Mouse (Mus musculus) thymus, postnatal 0 days (tissue): ENCODE data around the gene Slc1a6. TPM values are rescaled to one million over a fixed set of nuclear protein-coding genes. Genes with fewer than 3 reads are reported as not detected.
"Not testable (repeated sequence)": the region's sequence is repeated elsewhere in the genome, so short reads cannot be mapped to it uniquely, and the experiment has no call there.

Source experiments
- DNase-seq: peaks from one replicate; pipeline ENCODE4 v3.0.0-alpha.2; 2015; ENCODE audit warnings: low spot score
- polyA plus RNA-seq: library from polyadenylated mRNA; unstranded; fragments of >200 nt; fragmentation: Nextera tagmentation; extraction: Ambion mirVana; gene quantifications from 2 replicates; pipeline ENCODE4 v1.2.1, GENCODE M21; 2015

The Slc1a6 gene
- polyA plus RNA-seq = 0.09 and 0.14 TPM in 2 replicates

DNA sequence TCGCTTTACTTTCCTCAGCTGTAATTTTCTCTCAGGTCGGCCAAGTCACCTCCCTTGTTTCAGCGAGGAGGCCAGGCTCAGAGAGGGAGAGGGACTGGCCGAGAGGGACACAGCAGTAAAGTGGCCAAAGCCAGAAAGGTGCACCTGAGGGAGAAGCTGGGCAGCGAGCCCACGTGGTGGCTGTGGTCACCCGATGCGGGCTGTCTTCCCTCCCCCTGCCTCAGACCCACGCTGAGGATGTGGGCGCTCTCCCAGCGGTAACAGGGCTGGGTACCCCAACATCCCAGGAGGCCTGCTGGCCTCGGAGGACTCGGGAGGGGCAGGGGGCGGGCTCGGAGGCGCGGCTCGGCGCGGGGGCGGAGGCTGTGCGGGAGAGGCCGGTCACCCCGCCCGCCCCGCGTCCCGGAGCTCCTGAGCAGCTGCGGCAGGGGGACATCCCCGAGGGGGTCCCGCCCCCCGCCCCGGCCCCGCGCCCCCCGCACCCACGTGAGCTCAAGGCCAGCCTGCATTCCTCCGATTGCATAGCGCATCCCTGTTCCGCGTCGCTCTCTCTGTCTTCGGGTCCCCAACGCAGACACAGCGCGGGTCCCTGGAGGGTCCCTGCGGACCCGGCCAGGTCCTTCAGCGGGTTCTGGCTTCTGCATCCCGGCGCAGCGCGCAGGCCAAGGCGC lies at the start of gene Slc1a6:
Gene Slc1a6 (plus strand): TSS at position 516 of the 671 bp plus-strand sequence.
- DNase-seq = no peak

DNA sequence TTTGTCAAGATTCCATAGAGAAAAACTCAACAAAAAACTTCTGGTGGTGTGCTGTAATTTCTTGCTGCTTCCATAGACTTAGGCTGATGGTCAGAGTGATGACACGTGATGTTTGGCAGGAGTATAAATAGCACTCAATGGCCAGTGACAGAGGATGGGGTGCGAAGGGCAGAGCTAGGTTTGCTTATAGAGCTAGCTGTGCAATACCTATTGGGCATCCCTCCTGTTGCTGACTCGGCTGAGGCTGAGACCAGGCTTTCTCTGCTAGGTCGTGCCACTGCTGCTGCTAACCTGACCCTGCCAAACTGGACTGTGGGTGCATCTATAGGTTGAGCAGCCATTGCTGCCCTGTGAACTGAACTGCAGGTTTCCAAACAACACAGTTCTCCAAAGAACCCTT lies 40.5 kb upstream of the Slc1a6 start:
- no peak for DNase-seq

DNA sequence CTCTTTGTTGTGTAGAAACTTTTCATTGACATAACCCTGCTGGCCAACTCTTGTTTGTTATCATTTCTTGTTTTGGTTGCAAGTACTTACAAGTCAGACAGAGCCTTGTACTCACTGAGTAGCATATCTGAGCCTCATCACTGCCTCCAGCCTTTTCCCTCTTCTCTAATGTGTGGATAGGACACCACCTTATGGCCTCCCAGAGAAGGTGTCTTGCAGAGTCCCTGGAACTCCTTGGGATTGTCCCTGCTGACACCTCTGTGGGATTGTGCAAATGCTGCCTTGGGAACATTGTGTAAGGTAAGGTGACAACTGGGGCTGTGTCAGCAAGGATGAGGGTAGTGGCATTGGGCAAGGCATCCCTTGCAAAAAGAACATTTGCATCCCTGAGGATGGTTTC lies 36.6 kb upstream of the Slc1a6 start:
- DNase-seq = no peak

DNA sequence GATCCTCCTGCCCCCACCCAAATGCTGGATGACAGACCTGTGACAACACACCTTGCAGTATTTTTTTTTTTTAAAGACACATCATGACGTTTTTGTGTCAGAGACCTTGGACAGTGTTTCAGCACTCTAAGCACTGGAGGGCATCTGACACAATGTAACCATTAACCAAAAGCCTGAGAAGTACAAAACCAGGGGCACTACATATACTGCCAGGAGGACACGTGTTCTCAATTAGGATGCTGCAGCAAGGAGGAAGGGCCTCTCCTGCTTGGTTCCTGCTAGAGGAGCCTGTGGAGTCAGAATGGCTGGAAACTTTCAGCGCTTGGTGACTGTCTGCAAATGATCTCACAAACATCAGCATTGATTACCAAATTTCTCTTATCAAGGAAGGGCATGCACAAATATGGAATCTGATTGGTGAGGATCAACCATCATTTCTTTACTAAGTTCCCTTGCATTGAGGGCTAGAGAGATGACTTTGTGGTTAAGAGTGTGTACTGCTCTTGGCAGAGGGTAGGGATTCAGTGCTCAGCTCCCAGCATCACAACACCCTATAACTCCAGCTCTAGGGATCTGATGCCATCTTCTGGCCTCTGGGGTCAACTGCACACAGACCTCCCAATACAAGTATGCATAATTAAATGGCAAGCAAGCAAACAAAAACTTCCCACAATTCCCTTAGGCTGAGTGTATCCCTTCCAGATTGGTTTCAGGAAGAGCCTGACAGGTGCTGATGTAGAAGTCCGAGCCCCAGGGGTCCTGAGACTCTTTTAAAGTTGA lies 34.7 kb upstream of the Slc1a6 start:
- DNase-seq = no peak

DNA sequence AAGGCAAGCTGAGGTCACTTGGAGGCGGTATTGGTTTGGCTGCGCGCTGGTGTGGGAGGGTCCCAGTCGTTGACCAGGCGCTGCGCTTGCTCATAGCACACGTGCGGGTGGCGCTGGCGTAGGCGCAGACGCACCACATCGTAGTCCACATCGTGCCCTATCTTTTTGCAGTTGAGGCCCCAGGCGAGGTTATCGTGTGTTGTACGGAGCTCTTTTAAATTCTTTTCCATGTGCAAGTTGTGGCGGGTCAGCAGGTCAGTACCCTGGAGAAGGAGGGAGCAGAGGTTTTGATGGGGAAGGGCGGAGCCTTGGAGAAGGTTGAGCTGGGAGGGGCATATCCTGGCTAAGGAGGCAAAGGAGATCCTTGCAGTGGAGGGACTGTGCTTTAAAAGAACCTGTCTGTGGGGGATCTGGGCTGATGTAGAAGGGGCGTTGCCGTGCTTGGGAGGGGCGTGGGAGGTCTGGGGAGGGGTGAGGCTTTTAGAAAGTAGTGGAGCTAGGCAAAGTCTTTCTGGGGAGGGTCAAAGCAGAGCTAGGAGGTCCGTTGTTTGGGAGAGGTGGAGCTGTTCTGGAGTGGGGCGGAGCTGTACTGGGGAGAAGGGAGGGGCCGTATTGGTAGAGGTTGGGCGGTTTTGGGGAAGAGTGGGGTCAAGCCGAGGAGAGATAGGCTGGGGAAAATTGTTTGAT lies 33.1 kb upstream of the Slc1a6 start:
- DNase-seq = no peak

DNA sequence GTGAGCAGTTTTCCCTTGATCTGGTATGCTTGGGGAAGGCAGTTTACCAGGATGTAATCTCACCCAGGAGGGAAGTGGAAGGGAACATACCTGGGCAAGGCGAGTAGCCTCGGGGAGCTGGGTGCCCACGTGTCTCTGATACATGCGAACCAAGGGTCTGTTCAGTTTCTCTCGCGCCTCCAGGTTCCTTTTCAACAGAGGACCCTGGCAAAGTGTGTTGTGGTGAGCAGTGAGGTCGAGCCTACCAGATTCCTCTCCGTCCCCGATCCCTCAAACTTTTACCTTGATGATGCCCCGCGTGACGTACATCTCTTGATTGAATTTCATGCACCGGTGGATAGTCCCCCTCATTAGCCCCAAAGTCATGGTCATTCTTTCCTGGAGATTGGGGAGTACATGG lies 32.1 kb upstream of the Slc1a6 start:
- DNase-seq = no peak

DNA sequence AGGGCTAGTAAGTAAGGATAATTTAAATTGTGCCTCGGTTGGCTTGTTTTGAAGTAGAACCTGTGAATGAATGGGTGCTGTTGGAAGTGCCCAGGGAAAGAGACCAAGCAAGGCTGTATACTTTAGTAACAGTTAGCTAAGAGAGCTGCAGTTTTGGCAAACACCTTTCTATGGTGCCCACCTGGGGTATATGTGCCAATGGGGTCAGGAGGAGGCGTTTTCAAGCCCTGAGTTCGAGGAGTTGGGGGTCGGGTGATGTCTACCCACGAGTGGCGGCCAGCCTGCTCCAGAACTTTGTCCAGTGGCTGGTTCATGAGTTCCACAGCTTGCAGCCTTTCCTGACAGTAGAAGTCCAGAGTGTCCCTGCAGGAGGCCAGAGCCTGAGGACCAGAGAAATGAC lies 31.4 kb upstream of the Slc1a6 start:
- DNase-seq = no peak

DNA sequence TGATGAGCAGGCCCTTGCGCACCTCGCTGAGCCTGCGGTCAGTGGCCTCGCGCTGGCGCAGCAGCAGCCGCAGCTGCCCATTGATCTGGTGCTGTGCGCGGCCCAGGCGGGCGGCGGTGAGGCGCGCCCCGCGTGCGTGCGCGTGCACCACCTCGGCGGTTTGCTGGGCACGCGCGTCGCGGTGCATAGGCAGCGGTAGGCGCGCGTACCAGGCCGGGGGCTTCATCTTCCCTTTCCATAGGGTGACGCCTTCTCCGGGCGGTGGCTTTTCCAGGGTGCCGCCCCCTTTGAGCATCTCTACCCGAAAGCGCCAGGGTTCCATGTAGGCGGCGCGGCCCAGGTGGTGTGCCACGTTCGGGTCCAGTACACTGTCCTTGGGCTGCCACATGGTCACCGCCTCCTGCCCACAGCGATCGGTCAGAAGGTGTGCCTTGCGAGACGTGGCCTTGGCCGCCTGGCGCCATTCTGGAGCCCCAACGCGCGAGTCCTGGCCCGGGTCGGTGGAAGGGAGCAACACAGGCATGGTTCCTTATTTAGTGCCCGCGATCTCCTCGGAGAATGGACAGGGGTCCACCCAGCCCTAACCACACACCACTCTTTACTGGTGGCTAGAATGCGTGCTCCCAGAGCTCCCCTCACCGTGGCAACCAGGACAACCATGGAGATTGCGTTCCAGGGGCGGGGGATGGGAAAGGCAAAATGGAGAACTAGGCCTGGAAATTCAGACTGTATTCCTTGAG lies 27.7 kb upstream of the Slc1a6 start, which contains the start of gene Ccdc105:
Gene Ccdc105 (minus strand): TSS at position 614 of the 740 bp plus-strand sequence.
- no peak for DNase-seq

DNA sequence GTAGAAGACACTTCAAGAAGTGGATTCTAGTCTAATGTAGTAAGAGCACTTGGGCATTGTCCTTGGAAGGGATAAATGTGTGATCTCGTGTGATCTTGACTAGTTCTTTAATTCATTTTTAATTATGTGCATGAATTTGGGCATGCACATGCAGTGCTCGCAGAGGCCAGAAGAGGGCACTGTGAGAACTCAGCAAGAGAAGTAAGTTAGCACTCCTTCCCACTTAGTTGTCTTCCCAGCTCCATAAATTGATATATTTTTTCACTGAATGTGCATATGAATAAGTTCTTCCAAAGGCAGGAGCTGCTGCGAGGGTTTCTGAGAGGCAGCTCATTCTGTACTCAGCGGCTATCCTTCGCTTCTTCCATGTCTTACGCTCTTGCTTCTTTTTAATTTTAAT lies 24.3 kb upstream of the Slc1a6 start:
- peak; percentile 34 for DNase-seq

DNA sequence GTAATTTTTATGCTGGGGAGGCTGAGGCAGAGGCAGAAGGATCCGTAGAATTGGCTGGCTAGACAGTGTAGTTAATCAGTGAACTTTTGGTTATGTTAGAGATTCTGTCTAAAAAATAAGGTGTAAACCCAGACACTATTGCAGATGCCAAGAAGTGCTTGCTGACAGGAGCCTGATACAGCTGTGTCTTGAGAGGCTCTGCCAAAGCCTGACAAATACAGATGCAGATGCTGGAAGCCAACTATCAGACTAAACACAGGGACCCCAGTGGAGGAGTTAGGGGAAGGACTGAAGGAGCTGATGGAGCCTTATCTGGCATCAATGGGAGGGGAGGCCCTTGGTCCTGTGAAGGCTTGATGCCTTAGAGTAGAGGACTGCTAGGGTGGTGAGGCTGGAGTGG lies 14.7 kb upstream of the Slc1a6 start:
- no peak for DNase-seq

DNA sequence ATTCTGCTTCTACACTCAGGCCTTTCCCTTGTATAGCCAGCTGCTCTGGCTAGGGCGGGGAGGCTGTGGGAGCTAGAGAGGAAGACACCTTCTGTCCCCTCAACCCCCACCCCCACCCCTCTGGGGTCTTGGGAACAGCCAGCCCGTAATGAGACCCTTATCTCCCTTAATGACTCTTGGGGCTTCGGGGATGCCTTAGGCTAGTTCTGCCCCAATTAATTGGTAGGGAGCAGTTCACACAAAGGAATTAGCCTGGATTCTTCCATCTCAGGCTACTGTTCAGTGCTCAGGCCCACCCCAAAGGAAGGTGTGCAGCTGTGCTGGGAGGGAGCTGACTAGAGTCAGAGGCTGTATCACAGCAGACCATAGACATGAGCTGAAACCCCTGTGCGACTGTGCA lies 4.5 kb upstream of the Slc1a6 start:
- DNase-seq = no peak

DNA sequence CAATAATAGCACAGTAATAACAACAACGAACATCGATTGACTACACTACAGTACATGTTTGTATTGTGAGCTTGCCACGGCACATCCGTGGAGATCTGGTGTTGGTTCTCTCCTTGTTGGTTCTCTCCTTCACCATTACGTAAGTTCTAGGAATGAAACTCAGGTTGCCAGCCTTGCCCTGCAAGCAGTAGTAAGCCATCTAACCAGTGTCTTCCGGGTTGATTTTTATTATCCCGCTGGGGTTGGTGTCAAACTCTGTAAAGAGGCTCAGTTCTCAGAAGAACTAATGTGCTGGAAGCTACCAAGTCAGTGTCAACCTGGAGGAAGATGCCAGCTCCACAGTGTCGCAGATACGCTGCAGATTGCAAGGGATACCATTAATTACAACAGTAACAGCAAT lies 769 bp upstream of the Slc1a6 start:
- no peak for DNase-seq

DNA sequence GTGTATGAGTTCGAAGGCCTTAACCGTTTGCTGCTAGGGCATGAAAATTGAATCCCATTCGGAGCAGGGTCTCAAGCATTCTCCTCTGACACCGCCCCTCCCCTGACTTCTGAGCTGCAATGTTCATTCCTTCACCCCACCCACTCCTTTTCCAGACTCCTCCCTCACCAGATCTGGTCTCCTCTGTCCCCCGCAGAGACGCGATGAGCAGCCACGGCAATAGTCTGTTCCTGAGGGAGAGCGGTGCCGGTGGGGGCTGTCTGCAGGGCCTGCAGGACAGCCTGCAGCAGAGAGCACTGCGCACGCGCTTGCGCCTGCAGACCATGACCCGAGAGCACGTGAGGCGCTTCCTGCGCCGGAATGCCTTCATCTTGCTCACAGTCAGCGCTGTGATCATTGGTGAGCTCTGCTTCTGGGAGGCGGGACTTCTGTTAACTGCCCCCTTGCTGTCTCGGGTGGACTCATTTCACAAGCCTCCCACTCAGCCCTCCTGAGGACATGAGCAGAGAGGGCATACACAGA lies 7.3 kb downstream of the Slc1a6 start:
- peak; percentile 1 for DNase-seq

DNA sequence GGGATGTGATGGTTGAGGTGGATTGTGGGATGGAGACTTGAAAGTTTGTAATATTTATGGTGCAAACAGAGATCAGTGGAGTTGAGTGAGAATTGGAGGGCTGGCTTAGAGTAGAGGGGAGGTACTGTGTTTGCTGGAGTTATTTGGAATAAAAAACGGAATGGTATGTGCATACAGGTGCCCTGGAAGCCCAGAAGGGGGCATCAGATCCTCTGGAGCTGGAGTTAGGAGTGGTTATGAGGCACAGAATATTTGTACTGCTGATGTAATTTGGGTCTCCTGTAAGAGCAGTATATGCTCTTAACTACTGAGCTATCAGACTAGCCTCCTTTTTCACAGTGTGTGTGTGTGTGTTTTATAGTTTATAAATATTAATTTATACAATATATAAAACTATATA lies 10.3 kb downstream of the Slc1a6 start:
- DNase-seq = no peak

DNA sequence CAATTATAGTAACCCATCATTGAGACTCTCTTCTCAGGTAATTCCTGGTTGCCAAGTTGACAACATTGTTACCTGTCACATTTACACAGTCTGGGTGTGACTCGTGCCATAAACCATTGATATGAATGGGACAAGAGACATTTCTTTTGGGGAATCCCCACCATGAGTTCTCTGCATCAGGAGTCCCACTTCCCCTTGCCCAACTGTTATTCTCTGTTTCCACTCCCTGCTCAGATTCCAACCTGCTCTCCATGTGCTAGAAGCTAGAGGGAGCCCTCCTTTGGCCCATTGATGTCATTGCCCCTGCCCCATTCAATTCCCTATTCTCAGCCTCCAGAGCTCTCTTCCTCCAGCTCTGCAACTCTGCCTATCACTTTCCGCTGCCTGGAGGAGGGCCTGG lies 21.2 kb downstream of the Slc1a6 start:
- no peak for DNase-seq

DNA sequence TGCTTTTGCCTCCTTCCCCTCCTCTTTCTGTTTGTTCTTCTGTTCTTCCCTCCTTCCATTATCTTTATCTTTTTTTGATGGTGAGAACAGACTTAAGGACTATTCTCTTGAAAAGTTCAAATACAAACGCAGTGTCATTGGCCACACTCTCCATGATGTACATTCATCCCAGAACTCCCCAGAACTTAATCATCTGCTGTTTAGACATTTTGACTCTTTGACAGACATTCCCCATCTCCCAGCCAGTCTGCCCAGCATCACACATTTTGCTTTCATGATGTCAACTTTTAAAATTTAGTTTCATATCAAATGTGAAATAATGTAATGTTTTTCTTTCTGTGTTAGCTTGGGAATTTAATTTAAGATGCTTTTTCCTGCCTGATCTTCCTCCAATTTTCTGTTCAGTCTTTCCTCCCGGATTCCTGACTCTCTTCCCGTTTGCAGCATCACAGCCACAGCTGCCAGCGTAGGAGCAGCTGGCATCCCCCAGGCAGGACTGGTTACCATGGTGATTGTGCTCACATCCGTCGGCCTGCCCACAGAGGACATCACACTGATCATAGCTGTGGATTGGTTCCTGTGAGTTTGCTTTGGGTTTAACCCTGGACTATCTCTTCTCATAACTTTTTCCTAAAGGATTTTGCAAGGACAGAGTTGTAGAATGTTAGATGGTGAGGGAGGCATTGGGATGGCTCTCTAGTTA lies 32.2 kb downstream of the Slc1a6 start:
- DNase-seq = no peak

DNA sequence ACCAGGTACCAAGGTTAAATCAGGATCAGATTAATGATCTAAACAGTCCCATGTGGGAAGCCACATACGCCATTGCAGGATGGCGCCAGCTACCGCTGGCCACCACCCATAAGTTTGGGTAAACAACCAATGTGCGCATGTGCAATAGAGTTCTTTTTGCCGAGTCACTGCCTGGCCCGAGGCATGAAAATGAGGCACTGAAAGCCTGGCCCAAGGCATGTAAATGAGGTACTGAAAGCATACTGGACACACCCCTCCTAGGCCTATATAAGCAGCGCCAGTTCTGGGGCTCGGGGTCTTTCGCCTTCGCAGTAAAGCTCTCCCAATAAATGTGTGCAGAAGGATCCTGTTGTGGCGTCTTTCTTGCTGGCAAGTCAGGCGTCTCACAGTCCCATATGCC lies 60.2 kb downstream of the Slc1a6 start:
- DNase-seq = not testable (repeated sequence)

DNA sequence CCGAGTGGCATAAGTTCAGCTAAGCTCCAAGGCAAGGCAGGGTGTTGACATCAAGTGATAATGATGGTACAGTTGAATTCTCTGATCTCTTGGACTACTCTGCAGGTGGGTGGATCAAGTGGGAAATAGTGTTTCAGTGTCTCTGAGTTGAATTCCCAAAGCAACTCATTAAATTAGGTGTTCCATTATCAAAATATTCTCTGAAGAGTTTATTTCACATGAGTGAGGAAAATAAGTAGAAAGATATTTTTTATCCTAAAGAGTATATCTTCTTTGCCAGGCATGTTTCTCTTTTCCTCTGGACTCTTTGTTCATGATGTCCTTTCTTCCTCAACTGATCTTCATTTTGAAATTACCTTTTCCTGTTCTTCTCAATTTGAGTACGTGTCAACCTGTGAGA lies 71.8 kb downstream of the Slc1a6 start, which contains the start of gene Olfr1356:
Gene Olfr1356 (minus strand): TSS at position 101 of the 400 bp plus-strand sequence.
- no peak for DNase-seq
